Mouse (Mus musculus): ENCODE measurements around the gene Jdp2. TPM values are rescaled to one million over a fixed set of nuclear protein-coding genes. Genes with fewer than 3 reads are reported as not detected.

Jdp2 gene
- polyA plus RNA-seq, 1 experiment from 2014 or later: 0.34 TPM

DNA sequence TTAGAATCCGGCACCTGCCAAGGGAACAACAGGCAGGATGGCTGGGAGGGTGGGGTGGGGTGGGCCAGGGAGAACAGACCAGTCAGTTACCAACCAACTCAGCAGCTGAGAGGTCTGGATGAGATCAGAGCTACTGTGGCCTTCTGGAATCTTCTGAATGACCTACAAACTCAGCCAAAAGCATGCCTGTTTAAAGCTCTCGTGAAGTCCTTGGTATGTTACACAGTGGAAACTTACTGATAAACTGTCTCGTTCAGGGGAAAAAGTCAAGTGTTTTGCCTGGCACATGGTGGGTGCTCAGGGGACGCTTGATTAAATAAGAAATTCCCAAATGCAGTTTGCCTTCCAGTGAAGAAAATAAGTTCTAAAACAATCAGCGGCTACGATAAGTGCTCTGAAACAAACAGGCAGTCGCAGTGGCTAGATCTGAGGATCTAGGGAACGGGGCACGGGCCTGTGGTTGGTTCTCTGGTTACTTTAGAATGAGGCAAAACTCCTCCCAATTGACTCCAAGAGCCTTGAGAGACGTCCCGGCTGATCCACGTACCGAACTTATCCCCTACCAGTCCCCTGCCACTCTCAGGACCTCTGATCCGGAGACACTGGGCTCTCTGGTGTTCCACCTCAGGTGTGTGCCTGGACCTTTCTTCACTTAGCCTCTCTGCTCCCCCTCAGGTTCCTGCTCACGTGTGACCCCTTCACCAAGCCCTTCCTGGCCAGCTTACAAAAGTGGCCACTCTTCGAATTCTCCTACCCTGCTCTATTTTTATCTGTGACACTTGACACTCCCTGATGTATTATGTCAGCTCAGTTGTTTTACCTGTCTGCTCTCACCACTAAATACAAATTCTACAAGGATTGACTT, 85.8 kb downstream of the Jdp2 start:
- no peak for DNase-seq (ENCODE audit: low spot score)

DNA sequence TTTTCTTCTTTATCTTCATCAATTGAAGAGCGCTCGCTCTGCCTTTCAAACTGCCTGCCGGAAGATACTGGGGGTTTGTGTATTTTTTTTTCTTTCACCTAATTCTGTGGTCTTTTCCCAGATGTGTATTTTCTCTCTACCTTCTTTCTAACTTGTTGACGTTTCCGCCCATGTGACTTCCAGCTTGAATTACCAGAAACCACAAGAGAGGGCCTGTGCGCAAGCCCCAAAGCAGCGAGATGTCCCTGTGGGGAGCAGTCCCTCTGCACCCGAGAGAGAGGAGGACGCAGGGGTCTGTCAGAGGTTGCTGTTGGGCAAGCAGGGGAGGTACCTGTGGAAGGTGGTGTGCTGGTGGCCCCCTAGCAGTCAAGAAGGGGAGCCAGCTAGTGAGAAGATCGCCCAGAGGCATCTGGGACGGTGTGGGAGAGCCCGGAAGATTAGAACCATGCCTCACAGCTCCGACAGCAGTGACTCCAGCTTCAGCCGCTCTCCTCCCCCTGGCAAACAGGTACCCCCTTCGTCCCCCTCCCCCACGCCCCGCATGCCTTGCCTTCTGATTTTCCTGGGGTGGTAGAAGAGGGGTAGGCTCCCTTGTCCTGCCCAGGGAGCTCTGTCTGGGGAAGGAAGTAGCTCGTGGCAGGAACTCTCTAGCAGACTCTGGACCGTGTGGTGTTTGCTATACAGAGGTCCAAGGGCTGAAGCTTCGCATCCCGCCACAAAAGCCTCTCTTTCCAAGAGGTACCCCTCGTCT, 87.8 kb downstream of the Jdp2 start, which contains the start of gene Batf:
Gene Batf (plus strand): TSS at position 204 of the 751 bp plus-strand sequence.
- peak; percentile 83 for DNase-seq (ENCODE audit: low spot score)

DNA sequence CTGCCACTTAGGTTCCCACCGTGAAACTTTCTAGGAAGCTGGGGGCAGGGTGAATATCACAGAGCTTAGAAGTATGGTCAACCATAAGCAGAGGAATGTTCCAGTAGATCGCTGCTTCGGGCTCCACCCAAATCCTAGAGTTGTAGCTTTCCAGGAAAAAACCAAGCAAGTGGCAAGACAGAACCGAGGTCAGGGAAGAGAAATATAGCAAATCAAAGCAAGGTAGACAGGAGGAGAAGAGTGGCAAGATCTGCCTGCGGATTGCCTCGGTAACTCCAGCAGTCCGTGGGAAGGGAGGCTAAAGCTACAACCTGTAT, 88.3 kb downstream of the Jdp2 start:
- DNase-seq (ENCODE audit: low spot score): no peak

DNA sequence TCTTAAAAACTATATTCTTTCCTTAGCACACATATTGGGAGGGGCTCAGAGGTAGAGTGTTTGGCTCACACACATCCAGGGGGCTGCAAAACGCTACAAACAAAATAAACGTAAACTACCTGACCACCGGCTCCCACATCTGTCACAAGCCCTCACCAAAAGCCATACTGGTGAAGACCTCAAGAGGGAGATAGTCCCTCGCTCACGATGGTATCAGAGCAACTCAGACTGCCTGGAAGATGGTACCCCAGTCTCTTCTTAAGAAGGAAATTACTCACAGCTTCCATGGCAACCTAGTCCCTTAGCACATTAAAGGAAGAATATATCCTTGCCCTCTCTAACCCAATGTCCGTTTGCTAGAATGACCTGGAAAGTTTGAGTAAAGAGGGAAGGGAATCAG, 89.0 kb downstream of the Jdp2 start:
- peak; percentile 47 for DNase-seq (ENCODE audit: low spot score)

Other genes with a start within 250 kb of the Jdp2 start
- 231 and 242 TPM in 2 replicates for gene Tmed10, start 224.2 kb upstream of the Jdp2 start, polyA plus RNA-seq (2015; fragmentation: Nextera tagmentation; extraction: Ambion mirVana)
- 3.9 and 4.9 TPM in 2 replicates for gene Fos, start 125.1 kb upstream of the Jdp2 start, polyA plus RNA-seq (2015; fragmentation: Nextera tagmentation; extraction: Ambion mirVana)
- 16.9 and 18.2 TPM in 2 replicates for gene Batf, start 87.6 kb downstream of the Jdp2 start, polyA plus RNA-seq (2015; fragmentation: Nextera tagmentation; extraction: Ambion mirVana)
- gene Flvcr2, start 147.5 kb downstream of the Jdp2 start, polyA plus RNA-seq (2015; fragmentation: Nextera tagmentation; extraction: Ambion mirVana): 0.17 and 0.25 TPM in 2 replicates
- gene Erg28, start 225.5 kb downstream of the Jdp2 start, polyA plus RNA-seq (2015; fragmentation: Nextera tagmentation; extraction: Ambion mirVana): 83.8 and 92.9 TPM in 2 replicates
- gene Ttll5, start 225.6 kb downstream of the Jdp2 start, polyA plus RNA-seq (2015; fragmentation: Nextera tagmentation; extraction: Ambion mirVana): 8.7 and 10.6 TPM in 2 replicates

Measured in thymus, postnatal 0 days (tissue).